Mouse (Mus musculus) midbrain, embryonic 16.5 days (tissue): Measurements from ENCODE around the gene Acot5. TPM values are rescaled to one million over a fixed set of nuclear protein-coding genes. Genes with fewer than 3 reads are reported as not detected.
"Not testable (repeated sequence)": the region's sequence is repeated elsewhere in the genome, so short reads cannot be mapped to it uniquely, and the experiment has no call there.

ENCODE experiments used
- ATAC-seq: fragments of 200-750 bp; cut with Nextera tagmentation; 2 replicates; pipeline ENCODE4 v1.8.0; 2017; ENCODE audit warnings: moderate TSS enrichment
- H3K27ac ChIP-seq: fragments of 300-500 bp; sonication (generic); 2 replicates; pipeline ENCODE4 v1.5.1; 2014; ENCODE audit warnings: mild to moderate bottlenecking, low read length, mixed read lengths
- H3K27me3 ChIP-seq: fragments of 300-500 bp; sonication (generic); 2 replicates; pipeline ENCODE4 v1.6.1; 2014; ENCODE audit warnings: low read depth, low read length, mixed read lengths; ENCODE audit not compliant: control insufficient read depth, insufficient read depth
- H3K36me3 ChIP-seq: fragments of 300-500 bp; sonication (generic); 2 replicates; pipeline ENCODE4 v1.6.1; 2014; ENCODE audit warnings: mild to moderate bottlenecking, low read length, moderate library complexity, mixed read lengths; ENCODE audit not compliant: control insufficient read depth, insufficient read depth
- H3K4me1 ChIP-seq: fragments of 300-500 bp; sonication (generic); 2 replicates; pipeline ENCODE4 v1.6.1; 2014; ENCODE audit warnings: mild to moderate bottlenecking, low read length, mixed read lengths; ENCODE audit not compliant: control insufficient read depth, insufficient read depth
- H3K4me2 ChIP-seq: fragments of 300-500 bp; sonication (generic); 2 replicates; pipeline ENCODE4 v1.6.1; 2014; ENCODE audit warnings: mild to moderate bottlenecking, low read length, mixed read lengths
- H3K4me3 ChIP-seq: fragments of 300-500 bp; sonication (generic); 2 replicates; pipeline ENCODE4 v1.5.1; 2014; ENCODE audit warnings: low read depth, mild to moderate bottlenecking, low read length, moderate library complexity, mixed read lengths
- H3K9ac ChIP-seq: fragments of 300-500 bp; sonication (generic); 2 replicates; pipeline ENCODE4 v1.6.1; 2014; ENCODE audit warnings: low read depth, low read length, mixed read lengths
- H3K9me3 ChIP-seq: fragments of 300-500 bp; sonication (generic); replicated peaks from 2 replicates; pipeline ENCODE4 v1.6.1; 2014; ENCODE audit warnings: mild to moderate bottlenecking, low read length, mixed read lengths; ENCODE audit not compliant: control insufficient read depth, poor library complexity, severe bottlenecking
- WGBS: fragments of 180-500 bp; shearing (Covaris S2); extraction: QIAGEN DNeasy Blood & Tissue Kit; methylation state at CpG from one replicate; pipeline ENCODE4 v1.1.7; 2014; 5-methylcytosine and 5-hydroxymethylcytosine counted together
- polyA plus RNA-seq: library from polyadenylated mRNA; unstranded; fragments of >200 nt; fragmentation: Nextera tagmentation; extraction: Ambion mirVana; gene quantifications from 2 replicates; pipeline ENCODE4 v1.2.1, GENCODE M21; 2015

The Acot5 gene
- 0.22 and 0.31 TPM in 2 replicates for polyA plus RNA-seq

DNA sequence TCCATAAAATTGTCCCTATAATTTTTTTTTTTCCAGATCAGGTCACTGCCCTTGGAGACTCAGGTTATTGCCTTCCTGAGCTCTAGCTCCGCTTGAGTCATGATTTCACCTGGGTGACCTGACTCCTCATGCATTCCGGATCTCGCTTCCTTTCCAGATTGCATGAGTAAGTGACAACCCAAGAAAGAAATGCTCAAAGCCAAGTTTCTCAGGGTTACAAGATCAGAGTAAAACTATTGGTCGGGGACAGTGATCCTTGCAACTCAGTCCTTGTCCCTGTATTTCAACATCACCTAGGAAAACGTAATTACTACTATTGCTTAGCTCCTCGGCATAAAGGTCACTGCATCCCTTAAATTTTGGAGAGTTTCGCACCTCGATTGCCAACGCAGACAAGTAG lies at the start of gene Acot5:
Acot5 (plus strand) TSS at position 340 of the 400 bp plus-strand sequence.
- no peak for ATAC-seq
- H3K9ac ChIP-seq = peak within 1 kb of the TSS; percentile 43; the same call in 1 of the 2 replicates
- no peaks in the 10 kb centered on the region for H3K9me3 ChIP-seq
- no peaks in the 10 kb centered on the region for H3K36me3 ChIP-seq
- H3K27ac ChIP-seq = no peak within 1 kb of the TSS
- H3K4me1 ChIP-seq = no peaks in the 10 kb centered on the region
- H3K4me2 ChIP-seq = peak within 1 kb of the TSS; percentile 63
- 58% methylated on average over 9 of the region's 9 CpGs for whole genome bisulfite sequencing
- H3K4me3 ChIP-seq = peak within 1 kb of the TSS; percentile 42
- peaks cover 19% of the 10 kb centered on the region for H3K27me3 ChIP-seq

DNA sequence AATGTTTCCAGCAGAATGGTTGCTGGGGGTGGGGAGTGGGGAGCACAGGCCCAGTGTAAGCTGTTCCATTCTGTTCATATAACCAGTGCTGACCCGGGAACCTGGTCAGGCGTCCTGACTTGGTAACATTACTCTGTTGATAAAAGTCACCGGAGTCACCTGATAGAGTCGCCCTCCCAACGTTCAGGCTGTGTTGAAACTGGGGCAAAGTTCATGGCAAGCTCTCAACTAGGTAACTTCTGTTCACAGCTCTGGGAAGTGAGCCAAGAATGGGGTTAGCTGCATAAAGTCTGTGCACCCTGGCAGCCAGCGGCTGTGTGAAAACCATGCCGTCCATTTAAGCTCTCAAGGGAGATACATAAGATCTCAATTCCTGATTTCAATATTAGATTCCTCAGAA lies 48.6 kb upstream of the Acot5 start:
- not testable (repeated sequence) for H3K4me2 ChIP-seq, H3K27ac ChIP-seq, H3K9me3 ChIP-seq, H3K4me1 ChIP-seq, H3K27me3 ChIP-seq, H3K36me3 ChIP-seq, ATAC-seq, H3K9ac ChIP-seq, H3K4me3 ChIP-seq
- WGBS = 52% methylated on average over 7 of the region's 7 CpGs

DNA sequence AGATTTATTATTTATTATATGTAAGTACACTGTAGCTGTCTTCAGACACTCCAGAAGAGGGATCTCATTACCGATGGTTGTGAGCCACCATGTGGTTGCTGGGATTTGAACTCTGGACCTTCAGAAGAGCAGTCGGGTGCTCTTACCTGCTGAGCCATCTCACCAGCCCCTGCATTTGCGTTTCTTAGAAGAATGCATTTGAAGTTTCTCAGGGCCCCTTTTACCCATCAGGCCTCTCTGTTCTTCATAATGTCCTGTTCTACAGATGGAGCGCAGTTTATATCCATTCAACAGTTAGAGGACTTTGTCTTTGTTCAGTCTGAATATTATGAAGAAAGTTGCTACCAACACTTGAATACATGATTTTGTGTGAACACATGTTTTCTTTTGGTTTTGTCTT lies 46.9 kb upstream of the Acot5 start:
- not testable (repeated sequence) for H3K36me3 ChIP-seq, H3K27ac ChIP-seq, H3K4me2 ChIP-seq, H3K4me1 ChIP-seq, ATAC-seq, H3K9me3 ChIP-seq, H3K4me3 ChIP-seq, H3K27me3 ChIP-seq, H3K9ac ChIP-seq
- WGBS = 96% methylated on average over 4 of the region's 4 CpGs

- no peaks in the 10 kb centered on the region for H3K9me3 ChIP-seq
- no peaks in the 10 kb centered on the region for H3K4me1 ChIP-seq
- H3K36me3 ChIP-seq = no peaks in the 10 kb centered on the region
- no peak overlapping the region for H3K27ac ChIP-seq
- no peaks in the 10 kb centered on the region for H3K27me3 ChIP-seq
- no peak overlapping the region for H3K4me3 ChIP-seq
- no peak for ATAC-seq
- 86% methylated on average over 9 of the region's 9 CpGs for whole genome bisulfite sequencing
- H3K4me2 ChIP-seq = no peak overlapping the region
- no peak overlapping the region for H3K9ac ChIP-seq
These were observed 45.9 kb upstream of the Acot5 start for GRCm38 (mm10) chr12:84023052-84023745.

GRCm38 (mm10) chr12:84025888-84026287 lies 43.2 kb upstream of the Acot5 start:
- 81% methylated on average over 7 of the region's 7 CpGs for WGBS
- Histone ChIP-seq H3K9me3 (no peaks in the 10 kb centered on the region), H3K36me3 (no peaks in the 10 kb centered on the region), H3K27me3 (no peaks in the 10 kb centered on the region), H3K4me1 (no peaks in the 10 kb centered on the region), H3K4me3 (no peak overlapping the region), H3K9ac (no peak overlapping the region), H3K27ac (no peak overlapping the region), H3K4me2 (no peak overlapping the region)
- no peak for ATAC-seq

DNA sequence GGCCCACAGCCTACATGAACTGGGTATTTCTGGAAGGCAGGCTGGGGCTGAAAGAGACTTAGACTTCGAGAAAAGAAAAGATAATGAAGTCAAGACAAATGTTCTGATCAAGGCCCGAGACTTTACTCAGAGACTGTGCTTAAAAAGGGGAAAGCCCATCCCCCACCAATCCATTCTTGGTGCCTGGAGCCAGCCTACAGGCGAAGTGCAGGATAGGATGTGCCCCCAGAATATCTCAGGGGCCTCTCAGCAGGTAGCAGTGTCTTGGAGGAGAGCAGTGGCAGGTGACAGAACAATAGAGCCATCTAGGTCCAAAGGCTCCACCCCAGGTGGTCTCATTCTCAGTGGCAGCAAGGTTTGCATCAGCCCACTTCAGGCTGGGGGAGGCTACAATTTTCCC lies 40.8 kb upstream of the Acot5 start:
- H3K9me3 ChIP-seq, H3K27ac ChIP-seq, H3K4me3 ChIP-seq, H3K4me1 ChIP-seq, H3K4me2 ChIP-seq, H3K36me3 ChIP-seq, H3K27me3 ChIP-seq, H3K9ac ChIP-seq, ATAC-seq: not testable (repeated sequence)
- WGBS = 28% methylated on average over 3 of the region's 3 CpGs

DNA sequence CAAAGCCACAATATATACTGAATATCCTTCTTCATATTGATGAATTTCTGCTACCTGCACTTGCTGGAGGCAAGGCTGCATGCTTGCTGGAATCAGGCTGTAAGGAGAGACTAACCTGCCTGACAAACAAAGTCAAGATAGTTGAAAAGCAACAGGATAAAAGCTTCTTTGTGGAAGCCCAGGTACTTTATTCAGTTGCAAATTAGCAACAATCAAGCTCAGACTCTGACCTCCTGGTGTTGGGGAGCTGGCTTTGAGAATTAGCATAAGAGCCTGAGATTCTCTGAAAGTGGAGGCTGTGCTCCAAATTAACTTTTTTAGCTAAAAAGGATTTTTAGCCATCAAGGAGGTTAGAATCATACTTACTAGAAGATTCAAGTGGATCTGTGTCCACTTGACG lies 40.1 kb upstream of the Acot5 start:
- H3K9me3 ChIP-seq, H3K9ac ChIP-seq, ATAC-seq, H3K4me1 ChIP-seq, H3K4me3 ChIP-seq, H3K36me3 ChIP-seq, H3K27me3 ChIP-seq, H3K27ac ChIP-seq, H3K4me2 ChIP-seq: not testable (repeated sequence)
- WGBS = 77% methylated on average over 1 of the region's 1 CpGs

DNA sequence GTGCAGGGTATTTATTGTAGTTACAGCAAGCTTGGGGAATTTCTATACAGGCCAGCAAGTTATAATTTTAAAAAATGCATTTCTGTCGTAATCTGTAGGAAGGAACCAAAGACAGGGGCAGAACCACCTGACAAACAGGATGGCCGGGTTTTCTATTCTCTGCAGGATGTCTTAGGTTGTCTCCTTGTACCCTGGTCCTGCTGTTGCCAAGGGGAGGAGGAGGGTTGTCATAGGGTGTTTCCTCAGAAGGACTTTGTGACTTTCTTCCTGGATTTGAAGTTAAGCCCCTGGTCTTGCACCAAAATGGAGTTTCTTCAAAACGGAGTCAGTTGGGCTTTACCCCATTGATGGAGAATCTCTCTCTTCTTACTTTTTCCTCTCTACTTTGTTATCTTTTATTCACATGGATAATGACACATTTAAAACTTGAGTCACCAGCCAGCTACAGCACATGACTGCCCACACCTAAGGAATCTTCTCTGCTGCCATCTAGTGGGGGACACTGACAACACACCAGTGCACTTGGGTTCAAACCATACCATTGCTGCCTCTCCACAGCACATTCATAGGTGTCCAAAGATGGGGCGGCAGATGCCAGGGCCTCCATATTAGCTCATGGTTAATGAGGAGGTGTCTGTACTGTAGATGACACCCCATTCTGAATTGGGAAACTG lies 38.3 kb upstream of the Acot5 start:
- no peaks in the 10 kb centered on the region for H3K36me3 ChIP-seq
- no peak overlapping the region for H3K27ac ChIP-seq
- no peaks in the 10 kb centered on the region for H3K4me1 ChIP-seq
- H3K9ac ChIP-seq = no peak overlapping the region
- 70% methylated on average over 4 of the region's 4 CpGs for WGBS
- peak; percentile 70; the same call in 1 of the 2 replicates for ATAC-seq
- H3K4me3 ChIP-seq = no peak overlapping the region
- H3K4me2 ChIP-seq = no peak overlapping the region
- H3K9me3 ChIP-seq = no peaks in the 10 kb centered on the region
- no peaks in the 10 kb centered on the region for H3K27me3 ChIP-seq

- H3K4me3 ChIP-seq = no peak overlapping the region
These were observed 36.3 kb upstream of the Acot5 start for GRCm38 (mm10) chr12:84032854-84033253.

More at GRCm38 (mm10) chr12:84032854-84033253, 36.3 kb upstream of the Acot5 start:
- WGBS = 91% methylated on average over 4 of the region's 4 CpGs
- H3K36me3 ChIP-seq = no peaks in the 10 kb centered on the region
- ATAC-seq = no peak
- no peak overlapping the region for H3K27ac ChIP-seq
- H3K9ac ChIP-seq = no peak overlapping the region
- H3K4me1 ChIP-seq = no peaks in the 10 kb centered on the region
- H3K9me3 ChIP-seq = no peaks in the 10 kb centered on the region
- no peak overlapping the region for H3K4me2 ChIP-seq
- no peaks in the 10 kb centered on the region for H3K27me3 ChIP-seq
